Mouse (Mus musculus) CD4-positive, CD25-positive, alpha-beta regulatory T cell, adult 4 months (primary cell): Measurements from ENCODE around the gene Colgalt1. TPM values are rescaled to one million over a fixed set of nuclear protein-coding genes. Genes with fewer than 3 reads are reported as not detected.

Source experiments
- ATAC-seq: one replicate; pipeline ENCODE4 v1.8.0; 2017
- polyA plus RNA-seq, 2 experiments: library from polyadenylated mRNA; unstranded; fragments of 100-300 nt; shearing (Covaris generic); gene quantifications; one replicate each; pipeline ENCODE4 v1.2.1; 2017

Gene Colgalt1
- polyA plus RNA-seq, 2 experiments from 2014 or later = 10.8 to 12.2 TPM

DNA sequence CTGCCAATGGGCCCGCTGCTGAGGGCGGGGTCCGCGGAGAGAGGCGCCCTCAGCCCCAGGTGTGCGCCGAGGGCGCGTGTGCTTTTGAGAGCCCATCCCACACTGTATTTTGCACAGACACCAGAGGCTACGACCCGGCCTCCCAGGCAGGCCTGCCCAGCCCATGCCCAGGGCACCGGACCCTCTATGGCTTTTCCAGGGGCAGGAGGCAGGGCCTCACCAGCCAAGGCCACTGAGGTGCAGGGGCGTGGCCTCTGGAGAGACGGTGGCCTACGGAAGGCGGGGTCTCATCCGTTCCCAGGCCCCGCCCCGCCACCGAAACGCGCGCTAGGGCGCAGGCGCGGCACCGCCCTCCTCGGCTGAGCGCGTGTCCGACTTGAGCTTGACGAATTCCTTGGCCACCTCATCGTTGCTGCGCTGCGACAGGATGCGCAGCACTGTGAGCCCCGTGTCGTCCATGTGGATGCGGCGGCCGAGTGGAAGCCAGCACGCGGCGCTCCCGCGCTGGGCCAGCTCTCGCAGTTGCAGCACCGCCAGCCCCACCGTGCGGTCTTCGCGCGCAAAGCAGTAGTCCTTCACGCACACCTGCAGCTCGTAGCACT is 18.4 kb downstream of the Colgalt1 start:
- peak; percentile 86 for ATAC-seq

- ATAC-seq = no peak
Measured at GRCm38 (mm10) chr8:71629781-71630212, 19.0 kb downstream of the Colgalt1 start.

GRCm38 (mm10) chr8:71630761-71631160 is 20.0 kb downstream of the Colgalt1 start:
- no peak for ATAC-seq

DNA sequence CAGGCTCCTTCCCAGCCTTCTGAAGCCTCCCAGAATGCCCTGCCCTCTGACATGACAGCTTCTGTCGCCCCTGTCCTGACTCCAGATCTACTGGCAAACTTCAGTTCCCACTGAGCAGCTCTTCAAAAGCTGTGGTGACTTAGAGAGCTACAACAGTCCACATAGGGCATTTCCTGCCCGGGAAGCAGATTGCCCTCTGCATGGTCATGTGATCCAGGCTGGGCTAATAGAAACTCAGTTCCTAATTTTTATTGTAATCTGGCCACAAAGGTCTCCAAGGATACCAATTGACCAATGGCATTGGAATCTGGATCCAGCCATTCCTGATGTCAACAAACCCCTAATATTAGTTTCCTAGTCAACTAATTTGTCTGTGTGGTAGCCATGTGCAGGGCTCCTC is 21.1 kb downstream of the Colgalt1 start:
- no peak for ATAC-seq

GRCm38 (mm10) chr8:71633164-71633563 is 22.4 kb downstream of the Colgalt1 start:
- ATAC-seq = no peak

DNA sequence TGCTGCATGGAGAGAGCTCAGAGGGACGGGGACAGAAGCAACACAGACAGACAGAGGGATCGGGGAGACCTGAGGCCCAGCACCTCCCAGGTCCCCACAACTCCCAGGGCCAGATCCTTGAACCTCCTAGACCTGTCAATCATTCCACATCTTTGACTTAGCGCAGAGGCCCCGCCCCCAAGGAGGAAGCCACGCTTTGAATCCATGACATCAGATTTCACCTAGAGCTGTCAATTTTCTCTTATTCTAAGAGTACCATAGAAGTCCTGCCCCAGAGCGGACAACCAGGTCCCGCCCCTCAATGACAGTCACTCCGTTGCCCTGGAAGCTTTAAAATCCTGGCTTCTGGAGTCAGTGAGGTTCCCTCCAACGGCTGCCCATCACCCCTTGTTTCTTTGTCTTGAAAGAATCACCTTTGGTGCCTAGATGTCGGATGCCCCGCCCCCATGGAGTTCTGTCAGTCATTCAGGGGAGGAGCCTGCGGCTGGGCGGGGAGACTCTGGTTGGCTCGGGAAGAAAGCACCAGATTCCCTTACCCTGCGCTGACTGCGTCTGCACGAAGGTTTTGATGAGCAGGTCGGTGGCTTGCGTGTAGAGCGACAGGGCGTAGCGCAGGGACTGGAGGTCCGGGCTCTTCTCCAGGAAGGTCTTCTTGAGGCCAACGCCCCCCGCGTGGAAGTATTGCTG is 23.3 kb downstream of the Colgalt1 start:
- ATAC-seq = peak; percentile 65

DNA sequence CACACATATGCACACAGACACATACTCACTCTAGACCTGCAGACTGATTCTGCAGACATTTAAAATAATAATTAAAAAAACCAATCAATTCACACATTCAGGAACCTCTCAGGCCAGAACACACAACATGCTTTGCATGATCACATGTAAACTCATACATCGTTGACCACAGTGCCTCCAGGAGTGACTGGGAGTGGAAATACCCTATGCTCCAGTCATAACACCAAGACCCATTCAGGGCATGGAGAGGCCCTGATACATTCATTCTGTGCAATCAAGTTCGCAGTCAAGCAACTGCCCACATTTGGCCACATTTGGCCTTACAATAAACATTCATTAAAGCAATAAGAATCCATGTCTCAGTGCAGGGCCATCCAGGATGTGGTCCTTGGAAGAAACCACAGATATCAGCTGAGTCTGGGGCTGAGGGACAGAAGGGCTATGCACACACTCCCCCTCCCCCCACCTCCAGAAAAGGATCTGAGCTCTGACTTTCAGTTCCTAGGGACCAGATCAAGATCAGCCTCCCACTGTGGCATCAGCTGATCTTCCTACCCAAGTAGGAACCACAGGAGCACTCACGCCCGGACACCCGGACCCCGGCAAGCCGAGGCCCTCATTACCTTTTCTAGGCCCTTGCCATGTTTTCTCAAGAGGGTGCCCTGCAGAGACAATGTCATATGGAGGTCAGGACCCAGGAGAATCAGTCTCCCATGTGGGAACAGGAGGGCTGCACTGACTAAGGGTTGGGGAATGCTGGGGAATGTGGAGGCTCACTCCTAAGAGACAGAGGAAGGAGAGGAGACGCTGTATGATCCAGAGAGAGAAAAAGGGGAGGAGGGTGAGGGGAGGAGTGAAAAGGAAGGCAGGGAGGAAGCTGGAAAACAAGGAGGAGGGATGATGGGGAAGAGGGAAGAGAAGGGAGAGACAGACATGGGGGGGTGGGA is 26.6 kb downstream of the Colgalt1 start:
- no peak for ATAC-seq

GRCm38 (mm10) chr8:71638321-71638720 is 27.5 kb downstream of the Colgalt1 start:
- ATAC-seq = no peak

DNA sequence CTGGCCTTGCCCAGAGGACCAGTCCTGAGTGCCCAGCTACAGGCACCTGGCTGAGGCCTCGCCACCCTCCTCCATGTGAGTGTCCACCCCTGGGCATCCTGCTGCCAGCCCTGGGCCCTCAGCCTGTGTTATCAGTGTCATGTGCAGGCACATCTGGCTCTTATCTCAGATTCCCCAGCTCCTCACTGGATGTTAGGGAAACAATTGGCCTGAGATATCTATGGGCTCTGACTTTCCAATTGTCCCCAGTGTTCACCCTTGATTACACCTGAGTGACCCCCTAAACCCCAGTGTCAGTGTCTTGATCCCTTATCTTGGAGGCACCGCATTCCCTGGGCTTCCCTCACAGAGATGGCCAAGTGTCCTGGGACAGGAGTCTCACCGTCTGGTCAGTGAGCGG is 28.5 kb downstream of the Colgalt1 start:
- no peak for ATAC-seq

GRCm38 (mm10) chr8:71645510-71645909 is 34.7 kb downstream of the Colgalt1 start:
- no peak for ATAC-seq

GRCm38 (mm10) chr8:71654600-71654999 is 43.8 kb downstream of the Colgalt1 start:
- ATAC-seq = no peak

GRCm38 (mm10) chr8:71657816-71658215 is 47.0 kb downstream of the Colgalt1 start:
- no peak for ATAC-seq

- ATAC-seq = no peak
Measured at GRCm38 (mm10) chr8:71658515-71659049, 47.8 kb downstream of the Colgalt1 start.

GRCm38 (mm10) chr8:71659751-71660150 is 49.0 kb downstream of the Colgalt1 start:
- no peak for ATAC-seq

DNA sequence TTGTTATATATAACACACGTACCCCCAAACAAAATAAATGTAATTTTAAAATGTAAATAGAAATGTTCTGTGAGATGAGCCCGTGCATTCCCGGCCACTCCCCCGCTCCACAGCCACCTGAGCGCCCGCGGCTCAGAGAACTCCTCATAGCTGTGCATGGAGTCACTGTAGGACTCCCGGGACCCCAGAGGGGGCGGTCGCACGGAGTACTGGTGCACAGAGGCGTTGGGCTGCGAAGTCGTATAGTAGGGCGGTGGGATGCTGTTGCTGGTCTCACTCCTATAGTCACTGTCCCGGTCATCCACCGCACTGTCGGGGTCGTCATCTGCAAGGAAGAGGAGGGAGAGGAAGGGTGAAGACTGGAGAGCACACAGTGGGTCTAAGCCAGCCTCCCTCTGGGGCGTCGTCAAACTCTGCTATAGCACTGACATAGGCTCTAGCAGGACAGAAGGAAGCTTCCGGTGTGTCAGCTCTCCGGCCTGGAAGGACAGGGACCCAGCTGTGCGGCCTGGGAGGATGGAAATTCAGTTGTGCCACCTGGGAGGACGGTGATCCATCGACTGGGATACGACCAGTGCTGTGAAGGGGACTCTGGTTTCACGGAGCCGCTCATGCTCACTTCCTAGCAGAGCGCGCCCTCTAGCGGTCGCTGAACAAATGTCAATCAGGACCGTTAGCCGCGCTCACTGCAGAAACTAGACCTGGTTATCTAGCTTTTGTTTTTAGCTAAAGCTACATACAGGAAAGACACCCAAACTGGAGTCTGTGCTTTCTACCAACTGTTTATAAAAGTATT is 49.7 kb downstream of the Colgalt1 start:
- ATAC-seq = peak; percentile 76

GRCm38 (mm10) chr8:71665331-71666130 is 54.7 kb downstream of the Colgalt1 start:
- ATAC-seq = peak; percentile 66

- ATAC-seq = no peak
Measured at GRCm38 (mm10) chr8:71666855-71667254, 56.1 kb downstream of the Colgalt1 start.

DNA sequence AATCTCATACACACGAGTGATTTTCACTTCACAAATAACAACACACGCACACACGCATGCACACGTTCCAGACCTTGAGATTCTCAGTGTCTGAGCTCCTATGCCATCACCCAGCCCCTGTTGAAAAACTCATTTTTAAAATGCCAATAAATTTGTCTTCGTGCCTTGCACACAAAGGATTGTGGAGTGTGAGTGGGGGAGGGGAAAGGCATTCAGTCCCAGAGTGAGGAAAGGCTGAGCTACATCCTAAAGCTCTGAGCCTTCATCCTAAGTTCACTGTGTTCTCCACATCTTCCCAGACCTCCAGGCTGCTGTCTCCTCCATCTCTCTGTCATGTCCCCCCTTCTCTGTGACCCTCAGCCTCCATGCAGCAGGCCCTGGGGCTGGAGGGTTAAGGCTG is 56.5 kb downstream of the Colgalt1 start:
- no peak for ATAC-seq

- peak; percentile 73 for ATAC-seq
Measured at GRCm38 (mm10) chr8:71668220-71668975, 57.6 kb downstream of the Colgalt1 start.

DNA sequence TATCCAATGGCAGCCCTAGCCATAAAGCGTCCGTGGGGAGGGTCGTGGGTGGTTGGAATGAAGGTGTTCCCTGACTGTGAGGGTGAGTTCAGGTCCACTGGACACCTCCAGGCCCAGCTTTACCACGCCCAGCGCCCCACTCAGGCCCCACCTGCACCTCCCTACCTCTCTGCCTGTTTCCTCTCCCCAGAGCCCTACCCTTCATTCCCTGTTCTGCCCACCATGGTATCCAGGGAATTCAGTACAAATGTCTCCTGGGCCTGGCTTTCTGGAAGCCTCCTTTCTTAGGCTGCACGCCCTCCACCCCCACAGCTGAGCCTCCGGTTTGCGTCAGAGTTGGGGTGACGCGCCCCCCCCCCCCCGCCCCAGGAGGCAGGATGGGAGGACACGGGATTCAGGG is 59.4 kb downstream of the Colgalt1 start:
- ATAC-seq = no peak
